Mouse (Mus musculus) c-Kit-negative CD71-positive TER-119-positive erythroid progenitor cells, embryonic 14.5 days (primary cell): ENCODE results near the gene Klrk1.
"Not testable (repeated sequence)": the region's sequence is repeated elsewhere in the genome, so short reads cannot be mapped to it uniquely, and the experiment has no call there.

Source experiments
- DNase-seq: peaks from one replicate; pipeline ENCODE4 v3.0.0-alpha.2; 2013; ENCODE audit warnings: low read depth, low spot score

Klrk1 gene

DNA sequence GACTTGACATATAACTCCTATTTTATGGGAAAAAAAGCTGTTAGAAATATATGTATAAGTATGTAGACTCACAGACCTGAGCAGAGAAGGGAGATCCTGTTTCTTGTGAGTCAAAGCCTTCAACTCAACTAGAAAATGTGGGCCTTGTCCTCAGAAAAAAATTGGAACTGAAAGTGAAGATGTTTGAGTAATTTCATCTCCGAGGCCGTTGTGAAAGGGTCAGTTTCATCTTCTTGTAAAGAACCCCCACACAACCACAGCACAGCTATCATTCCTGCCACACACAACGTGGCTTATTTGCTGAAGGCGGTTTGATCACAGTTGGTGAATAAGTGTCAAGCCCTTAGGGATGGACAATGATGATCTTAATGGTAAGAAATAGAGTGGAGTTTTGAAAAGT is at the start of gene Klrk1:
TSS of gene Klrk1 (minus strand) at position 130 of the 400 bp plus-strand sequence.
- no peak for DNase-seq

DNA sequence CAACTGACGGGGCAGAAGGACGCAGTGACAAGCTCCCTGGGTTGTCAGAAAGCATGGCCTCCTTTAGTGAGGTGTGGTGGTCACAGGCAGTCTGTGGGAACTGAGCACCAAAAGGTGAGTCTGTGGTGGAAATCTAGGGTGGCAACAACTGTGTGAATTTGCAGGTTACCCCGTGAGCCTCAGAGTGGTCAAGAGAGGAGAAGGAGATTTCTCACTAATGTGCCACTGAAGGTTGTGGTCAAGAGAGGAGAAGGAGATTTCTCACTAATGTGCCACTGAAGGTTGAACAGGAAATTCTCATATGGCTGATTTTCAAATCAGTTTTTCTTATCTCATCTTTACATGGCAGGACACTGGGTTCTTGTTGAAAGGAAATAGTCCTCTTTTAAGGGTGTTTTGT is 37.6 kb upstream of the Klrk1 start:
- DNase-seq: not testable (repeated sequence)

DNA sequence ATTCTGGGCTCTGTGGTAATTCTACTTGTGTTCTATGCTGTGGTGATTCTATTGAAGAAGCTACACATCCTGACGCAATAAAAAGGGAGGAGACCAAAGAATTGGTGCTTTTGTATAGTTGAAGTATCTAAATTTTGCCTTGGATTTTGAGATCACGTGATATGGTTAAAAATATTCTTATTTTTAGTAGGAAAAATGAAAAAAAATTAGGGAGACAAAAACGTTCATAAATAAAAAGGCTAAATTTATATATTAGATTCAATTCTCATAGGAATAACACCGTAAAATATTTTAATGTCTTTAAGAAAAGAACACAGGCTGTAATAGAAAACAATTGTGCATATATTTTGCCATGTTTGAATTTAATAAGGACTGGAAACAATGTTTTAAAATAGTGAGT is 36.9 kb upstream of the Klrk1 start, which contains the start of gene Klrc2:
TSS of gene Klrc2 (minus strand) at position 101 of the 400 bp plus-strand sequence.
- not testable (repeated sequence) for DNase-seq

DNA sequence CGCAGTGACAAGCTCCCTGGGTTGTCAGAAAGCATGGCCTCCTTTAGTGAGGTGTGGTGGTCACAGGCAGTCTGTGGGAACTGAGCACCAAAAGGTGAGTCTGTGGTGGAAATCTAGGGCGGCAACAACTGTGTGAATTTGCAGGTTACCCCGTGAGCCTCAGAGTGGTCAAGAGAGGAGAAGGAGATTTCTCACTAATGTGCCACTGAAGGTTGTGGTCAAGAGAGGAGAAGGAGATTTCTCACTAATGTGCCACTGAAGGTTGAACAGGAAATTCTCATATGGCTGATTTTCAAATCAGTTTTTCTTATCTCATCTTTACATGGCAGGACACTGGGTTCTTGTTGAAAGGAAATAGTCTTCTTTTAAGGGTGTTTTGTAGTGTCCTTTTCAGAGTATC is 20.4 kb upstream of the Klrk1 start:
- not testable (repeated sequence) for DNase-seq

DNA sequence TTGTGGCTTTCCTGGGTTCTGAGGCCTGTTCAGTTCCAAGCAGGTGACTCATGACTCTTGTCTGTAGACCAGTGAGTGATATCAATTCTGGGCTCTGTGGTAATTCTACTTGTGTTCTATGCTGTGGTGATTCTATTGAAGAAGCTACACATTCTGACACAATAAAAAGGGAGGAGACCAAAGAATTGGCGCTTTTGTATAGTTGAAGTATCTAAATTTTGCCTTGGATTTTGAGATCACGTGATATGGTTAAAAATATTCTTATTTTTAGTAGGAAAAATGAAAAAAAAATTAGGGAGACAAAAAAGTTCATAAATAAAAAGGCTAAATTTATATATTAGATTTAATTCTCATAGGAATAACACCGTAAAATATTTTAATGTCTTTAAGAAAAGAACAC is 19.6 kb upstream of the Klrk1 start, which contains the start of gene Klrc3:
TSS of gene Klrc3 (minus strand) at position 101 of the 400 bp plus-strand sequence.
- DNase-seq: not testable (repeated sequence)

DNA sequence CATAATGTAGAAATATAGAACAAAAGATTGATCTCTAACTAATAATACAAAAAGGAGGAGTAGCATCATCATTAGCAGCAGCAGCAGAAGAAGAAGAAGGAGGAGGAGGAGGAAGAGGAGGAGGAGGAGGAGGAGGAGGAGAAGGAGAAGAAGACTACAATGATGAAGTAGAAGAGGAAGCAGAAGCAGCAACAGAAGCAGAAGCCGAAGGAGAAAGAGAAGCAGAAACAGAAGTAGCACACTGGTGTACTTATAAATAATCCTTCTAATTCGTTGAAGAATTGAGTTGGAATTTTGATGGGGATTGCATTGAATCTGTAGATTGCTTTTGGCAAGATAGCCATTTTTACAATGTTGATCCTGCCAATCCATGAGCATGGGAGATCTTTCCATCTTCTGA is 7.4 kb upstream of the Klrk1 start:
- not testable (repeated sequence) for DNase-seq

DNA sequence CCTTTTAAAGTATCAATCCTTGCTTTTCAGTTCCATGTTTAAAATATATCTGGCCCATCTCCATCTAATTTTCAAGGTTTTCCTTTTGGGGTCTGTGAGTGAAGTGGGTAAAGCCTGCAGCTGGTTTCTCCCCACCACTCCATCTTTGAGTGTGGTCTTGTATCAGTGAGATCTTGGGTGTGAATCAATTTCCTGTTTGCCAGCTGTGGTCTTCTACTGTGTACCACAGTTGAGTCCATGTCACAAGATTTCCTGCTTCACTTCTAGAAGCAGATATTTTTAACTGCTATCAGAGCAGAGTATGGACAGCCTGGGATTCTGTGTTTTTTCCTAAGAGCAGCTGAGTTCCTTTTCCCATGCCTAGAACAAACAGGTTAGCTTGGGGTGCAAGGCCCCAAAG is 15.3 kb downstream of the Klrk1 start:
- no peak for DNase-seq

DNA sequence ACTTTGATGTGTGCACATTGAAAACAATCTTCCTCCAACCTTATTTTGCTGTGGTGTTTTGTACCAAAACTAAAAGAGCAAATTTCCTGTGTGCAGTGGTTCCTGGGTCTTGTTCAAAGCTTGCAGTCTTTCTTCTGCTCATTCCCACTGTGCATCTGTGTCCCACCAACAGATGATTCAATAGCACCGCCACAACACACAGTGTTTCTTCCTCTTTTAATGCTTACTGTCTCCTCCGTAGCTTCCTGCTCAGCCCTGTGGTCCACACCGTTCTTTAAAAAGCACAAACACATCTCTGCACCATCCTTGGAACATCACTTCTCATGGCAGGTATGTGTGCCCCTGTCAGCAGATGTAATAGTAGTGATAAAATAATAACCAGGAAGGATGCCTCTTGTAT is 32.2 kb downstream of the Klrk1 start, which contains the start of gene Klrd1:
TSS of gene Klrd1 (plus strand) at position 275 of the 400 bp plus-strand sequence.
- DNase-seq: no peak

DNA sequence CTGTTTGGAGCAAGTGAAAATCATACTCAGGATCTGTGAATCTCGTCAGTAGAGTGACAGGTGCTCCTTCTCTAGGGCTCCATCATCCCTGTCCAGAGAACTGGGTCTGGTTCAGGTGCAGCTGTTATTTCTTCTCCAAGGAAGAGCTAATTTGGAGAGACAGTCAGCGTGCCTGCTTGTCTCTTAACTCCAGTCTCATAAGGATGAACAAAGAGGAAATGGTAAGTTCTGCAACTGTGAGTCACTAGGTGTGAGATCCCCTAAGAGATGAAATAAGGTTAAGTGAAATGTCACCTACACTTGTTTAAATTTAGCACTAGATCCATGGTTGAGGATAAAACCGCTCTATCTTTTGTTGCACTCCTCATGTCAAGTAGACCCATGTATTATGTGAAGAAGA is 40.6 kb downstream of the Klrk1 start:
- no peak for DNase-seq

DNA sequence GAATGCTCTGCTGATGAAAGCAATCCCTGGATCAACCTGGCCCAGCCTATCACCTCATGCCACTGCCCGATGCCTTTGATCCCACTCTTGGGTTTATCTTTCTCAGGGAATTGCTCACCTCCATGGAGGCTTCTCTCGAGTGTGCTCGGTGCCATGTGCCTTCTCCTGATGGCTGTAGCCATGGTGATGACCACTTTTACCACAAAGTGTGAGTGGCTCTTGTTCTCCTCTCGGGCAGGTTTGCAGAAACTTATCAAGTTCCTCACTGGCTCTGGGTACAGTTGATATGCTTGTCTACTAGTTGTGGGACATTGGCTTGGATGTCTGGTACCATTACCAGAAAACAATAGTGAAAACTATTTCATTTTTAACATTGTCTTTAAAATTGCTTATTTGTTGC is 41.8 kb downstream of the Klrk1 start:
- no peak for DNase-seq

DNA sequence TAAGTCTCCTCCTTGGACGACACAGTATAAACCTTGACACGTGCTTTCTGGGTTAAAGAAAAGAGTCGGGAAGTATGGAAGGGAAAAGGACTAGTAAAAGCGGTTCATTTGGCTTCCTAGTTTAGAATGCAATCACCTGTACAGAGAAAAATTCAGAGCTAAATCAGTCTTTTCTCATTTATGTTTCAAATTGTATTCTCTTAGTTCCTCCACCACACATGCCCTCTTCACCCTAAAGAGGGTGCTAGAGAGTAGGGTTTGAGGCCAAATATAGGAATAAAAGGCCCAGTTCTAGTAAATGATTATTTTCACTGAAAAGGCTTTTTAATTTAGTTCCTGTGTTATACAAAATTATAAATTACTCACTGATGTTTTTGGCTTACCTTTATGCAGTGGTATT is 42.4 kb downstream of the Klrk1 start:
- DNase-seq: no peak

DNA sequence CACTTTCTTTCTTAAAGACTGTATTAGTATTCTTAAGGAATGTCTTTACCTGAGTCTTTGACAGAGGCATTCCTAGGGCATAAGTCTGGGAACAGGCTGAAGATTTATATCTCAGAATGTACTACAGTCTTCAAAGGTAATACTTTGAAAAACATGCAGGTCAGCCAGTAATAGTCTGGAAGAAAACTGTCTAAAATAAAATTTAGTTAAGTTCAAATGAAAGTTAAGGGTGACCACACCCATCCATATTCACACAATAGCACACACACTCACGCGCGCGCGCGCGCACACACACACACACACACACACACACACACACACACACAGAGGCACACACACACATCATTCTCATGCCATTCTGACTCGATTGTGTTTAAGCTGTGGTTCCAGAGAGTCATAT is 46.1 kb downstream of the Klrk1 start, which contains the start of gene Klre1:
TSS of gene Klre1 (plus strand) at position 301 of the 400 bp plus-strand sequence.
- DNase-seq: no peak

DNA sequence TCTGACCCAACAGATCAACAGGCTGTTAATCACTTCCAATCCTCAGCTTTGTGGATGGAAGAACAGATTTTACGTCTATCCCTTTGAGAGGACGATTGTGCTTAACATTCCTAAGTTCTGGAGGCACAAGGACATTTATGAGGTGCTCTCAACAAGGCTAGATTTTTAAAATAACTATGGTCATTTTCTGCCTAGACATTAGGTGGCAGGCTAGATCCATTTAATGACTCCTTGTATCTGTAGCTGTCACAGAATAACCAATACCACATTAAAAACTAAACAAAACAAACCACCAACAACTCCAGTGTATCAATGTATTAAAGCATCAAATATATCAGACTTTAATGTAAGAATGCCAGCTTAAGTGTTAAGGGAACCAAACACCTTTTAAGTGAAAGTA is 48.3 kb downstream of the Klrk1 start:
- no peak for DNase-seq

DNA sequence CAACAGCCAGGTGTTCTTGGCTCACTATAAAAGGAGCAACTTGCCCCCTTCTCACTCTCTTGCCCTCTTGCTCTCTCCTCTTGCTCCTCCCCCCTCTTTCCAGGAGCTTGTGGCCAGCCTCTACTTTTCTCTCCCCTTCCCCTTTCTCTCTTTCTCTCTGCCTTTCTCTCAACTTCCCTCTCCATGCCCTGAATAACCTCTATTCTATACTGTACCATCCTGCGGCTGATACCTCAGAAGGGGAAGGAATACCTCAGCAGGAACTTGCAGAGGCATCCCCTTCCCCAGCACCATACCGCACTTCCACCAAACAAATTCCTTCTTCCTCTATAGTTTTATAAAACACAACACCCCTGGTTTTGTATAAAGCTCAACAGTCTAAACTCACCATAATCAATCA is 58.4 kb downstream of the Klrk1 start:
- DNase-seq: no peak
